In genomic region chr19:31279797-31280486, GRCm38 (mm10) we compare ENCODE assay signal across 10 mouse cellular contexts.
DNase-seq lines count a peak whose midpoint lies in the region; ATAC-seq and TF ChIP-seq lines count a peak whose summit lies in the region.
"Had no signal": no experiment of that assay in that cellular context is flagged by ENCODE, and none has a peak within 500 bp of the region (broad histone marks: within the 10 kb centered on the region; RNA-seq: fewer than 3 reads in every experiment).

No protein-coding gene starts in this region.

- peak; percentile 70 for ATAC-seq in forebrain, embryonic 15.5 days (replicated peaks)
- ATAC-seq in liver, postnatal 0 days: no peak
- ATAC-seq in midbrain, postnatal 0 days (ENCODE audit: low FRiP score): no peak

- no peak overlapping the region for H3K9ac ChIP-seq in forebrain, embryonic 15.5 days (replicated peaks)
- no peak overlapping the region for H3K9ac ChIP-seq in liver, postnatal 0 days (replicated peaks)
- no peak overlapping the region for H3K9ac ChIP-seq in midbrain, postnatal 0 days (replicated peaks; ENCODE audit: low read length, poor library complexity, severe bottlenecking)
- H3K9ac ChIP-seq: heart, embryonic 13.5 days; liver, embryonic 13.5 days had no signal

- H3K4me1 ChIP-seq in forebrain, embryonic 15.5 days: peaks cover 15% of the 10 kb centered on the region
- peaks cover 14% of the 10 kb centered on the region for H3K4me1 ChIP-seq in forebrain, embryonic 10.5 days
- H3K4me1 ChIP-seq in liver, postnatal 0 days (ENCODE audit: insufficient read depth): no peaks in the 10 kb centered on the region
- H3K4me1 ChIP-seq in midbrain, postnatal 0 days (ENCODE audit: insufficient read depth, low read length): peaks cover 2% of the 10 kb centered on the region; the same call in 1 of the 2 replicates
- H3K4me1 ChIP-seq: liver, embryonic 13.5 days had no signal

- no peaks in the 10 kb centered on the region for H3K27me3 ChIP-seq in forebrain, embryonic 15.5 days
- H3K27me3 ChIP-seq in forebrain, embryonic 10.5 days (ENCODE audit: poor library complexity, severe bottlenecking): no peaks in the 10 kb centered on the region
- no peaks in the 10 kb centered on the region for H3K27me3 ChIP-seq in liver, postnatal 0 days (ENCODE audit: insufficient read depth, low read length)
- no peaks in the 10 kb centered on the region for H3K27me3 ChIP-seq in midbrain, postnatal 0 days (ENCODE audit: insufficient read depth, low read length)
- H3K27me3 ChIP-seq: heart, embryonic 13.5 days; liver, embryonic 13.5 days had no signal

- TF ChIP-seq CTCF in layer of hippocampus, adult 2 months (conservative IDR thresholded peaks at IDR 0.05): no peak
- TF ChIP-seq CTCF in liver, postnatal 0 days (IDR thresholded peaks at IDR 0.05; ENCODE audit: low read depth): no peak
- no peak for TF ChIP-seq CTCF in midbrain, postnatal 0 days (IDR thresholded peaks at IDR 0.05)

- H3K4me2 ChIP-seq in forebrain, embryonic 15.5 days (replicated peaks): no peak overlapping the region
- no peak overlapping the region for H3K4me2 ChIP-seq in liver, postnatal 0 days (ENCODE audit: low read depth, low read length)
- H3K4me2 ChIP-seq in midbrain, postnatal 0 days (ENCODE audit: low read depth, low read length, poor library complexity, severe bottlenecking): no peak overlapping the region
- H3K4me2 ChIP-seq: heart, embryonic 13.5 days; liver, embryonic 13.5 days had no signal

- no peak for TF ChIP-seq EP300 in liver, postnatal 0 days (IDR thresholded peaks at IDR 0.05; ENCODE audit: low read depth)

- DNase-seq in forebrain, embryonic 10.5 days (ENCODE audit: extremely low spot score, low spot score): no peak
- DNase-seq in 3T3-L1 (ENCODE audit: low read depth, low spot score): peak; percentile 68
- peak; percentile 65 to 68 for DNase-seq in adrenal gland, postnatal 36 days
- peak; percentile 62 to 75 for DNase-seq in layer of hippocampus, adult 2 months (ENCODE audit: low spot score in 2 of 2)
- DNase-seq in frontal cortex, postnatal 14 days (ENCODE audit: low spot score in 2 of 2): no peak
- DNase-seq in liver, postnatal 0 days: no peak
- no peak for DNase-seq in midbrain, postnatal 0 days (ENCODE audit: low spot score)
- DNase-seq: liver, embryonic 13.5 days had no signal

- WGBS in forebrain, embryonic 15.5 days: 61% methylated on average over 7 of the region's 7 CpGs
- WGBS in forebrain, embryonic 10.5 days: 90% methylated on average over 7 of the region's 7 CpGs
- WGBS in liver, postnatal 0 days (ENCODE audit: insufficient replicate concordance): 69% methylated on average over 7 of the region's 7 CpGs
- WGBS in midbrain, postnatal 0 days: 79% methylated on average over 7 of the region's 7 CpGs

- 0 out of 2 replicates have a peak overlapping the region, but pooled peaks have one; percentile 14 for H3K27ac ChIP-seq in forebrain, embryonic 15.5 days (replicated peaks)
- H3K27ac ChIP-seq in forebrain, embryonic 10.5 days: no peak overlapping the region
- peak overlapping the region; percentile 11; the same call in 1 of the 2 replicates for H3K27ac ChIP-seq in layer of hippocampus, adult 2 months
- no peak overlapping the region for H3K27ac ChIP-seq in liver, postnatal 0 days (ENCODE audit: low read depth)
- no peak overlapping the region for H3K27ac ChIP-seq in midbrain, postnatal 0 days (ENCODE audit: low read depth, low read length)
- H3K27ac ChIP-seq: heart, embryonic 13.5 days; liver, embryonic 13.5 days had no signal

- H3K36me3 ChIP-seq in forebrain, embryonic 15.5 days: no peaks in the 10 kb centered on the region
- no peaks in the 10 kb centered on the region for H3K36me3 ChIP-seq in forebrain, embryonic 10.5 days (replicated peaks)
- no peaks in the 10 kb centered on the region for H3K36me3 ChIP-seq in liver, postnatal 0 days (replicated peaks; ENCODE audit: insufficient read depth, low read length)
- H3K36me3 ChIP-seq in midbrain, postnatal 0 days (ENCODE audit: insufficient read depth, low read length): no peaks in the 10 kb centered on the region
- H3K36me3 ChIP-seq: heart, embryonic 13.5 days; liver, embryonic 13.5 days had no signal

- H3K9me3 ChIP-seq in forebrain, embryonic 15.5 days: no peaks in the 10 kb centered on the region
- H3K9me3 ChIP-seq in forebrain, embryonic 10.5 days: no peaks in the 10 kb centered on the region
- no peaks in the 10 kb centered on the region for H3K9me3 ChIP-seq in liver, postnatal 0 days (ENCODE audit: low read length)
- no peaks in the 10 kb centered on the region for H3K9me3 ChIP-seq in midbrain, postnatal 0 days (ENCODE audit: low read length)
- H3K9me3 ChIP-seq: heart, embryonic 13.5 days; liver, embryonic 13.5 days had no signal

- H3K4me3 ChIP-seq in forebrain, embryonic 15.5 days: no peak overlapping the region
- H3K4me3 ChIP-seq in forebrain, embryonic 10.5 days: no peak overlapping the region
- 0 out of 2 replicates have a peak overlapping the region, but pooled peaks have one; percentile 2 for H3K4me3 ChIP-seq in layer of hippocampus, adult 2 months
- H3K4me3 ChIP-seq in liver, postnatal 0 days (ENCODE audit: low read depth, low read length): no peak overlapping the region
- no peak overlapping the region for H3K4me3 ChIP-seq in midbrain, postnatal 0 days (ENCODE audit: low read depth, low read length)
- H3K4me3 ChIP-seq: heart, embryonic 13.5 days; liver, embryonic 13.5 days had no signal

Comparison
In these comparisons a context has a peak if more than half of its experiments do, and no peak if none do; other contexts are left out.
1. H3K27ac ChIP-seq: peak in forebrain, embryonic 15.5 days (single experiment) and layer of hippocampus, adult 2 months (single experiment); none in forebrain, embryonic 10.5 days (single experiment), liver, postnatal 0 days (single experiment) and midbrain, postnatal 0 days (single experiment).
2. DNase-seq: peak in 3T3-L1 (single experiment), adrenal gland, postnatal 36 days (2 of 2) and layer of hippocampus, adult 2 months (2 of 2); none in forebrain, embryonic 10.5 days (single experiment), frontal cortex, postnatal 14 days (0 of 2), liver, postnatal 0 days (single experiment) and midbrain, postnatal 0 days (single experiment).